Mouse (Mus musculus): Measurements from ENCODE around the gene Sergef. TPM values are rescaled to one million over a fixed set of nuclear protein-coding genes. Genes with fewer than 3 reads are reported as not detected.
A peak's percentile ranks its signal among the peaks of the same experiment; 100 is the strongest.

Gene Sergef
- polyA plus RNA-seq, 1 experiment from 2014 or later = 11.6 TPM

DNA sequence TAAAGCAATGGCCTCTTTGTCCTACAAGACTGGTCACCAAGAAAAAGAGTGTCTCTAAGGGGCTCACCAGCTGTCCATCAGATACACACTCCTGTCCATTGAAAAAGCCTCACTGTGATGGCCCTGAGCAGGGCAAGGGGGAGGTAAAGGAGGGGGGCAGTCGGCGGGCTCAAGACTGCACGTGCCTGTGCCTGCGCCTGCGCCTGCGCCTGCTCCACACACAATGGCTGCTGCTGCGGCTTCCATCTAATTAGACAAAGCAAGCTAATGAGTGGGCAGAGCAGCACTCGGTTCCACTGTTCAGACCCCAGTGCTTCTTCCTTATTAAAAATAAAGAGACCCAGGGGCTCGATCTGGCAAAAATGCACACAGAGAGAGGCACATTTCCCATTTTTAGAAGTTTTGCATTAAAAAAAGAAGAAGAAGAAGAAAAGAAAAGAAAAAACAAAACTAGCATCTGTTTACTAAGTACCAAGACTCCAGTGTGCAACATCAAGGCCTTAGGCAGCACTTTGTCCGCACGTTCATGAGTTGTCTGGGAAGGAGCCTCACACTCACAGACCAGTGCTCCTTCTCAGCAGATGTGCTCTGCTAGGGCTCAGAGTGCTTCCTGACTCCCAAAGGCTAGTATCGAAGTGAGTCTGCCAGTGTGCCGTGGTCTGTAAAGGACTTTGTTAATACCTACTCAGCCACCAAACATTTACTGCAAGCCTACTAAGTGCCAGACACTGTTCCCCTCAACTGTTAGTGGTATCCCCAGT is 83.1 kb downstream of the Sergef start:
- DNase-seq (ENCODE audit: low spot score) = peak; percentile 15
- no peaks in the 10 kb centered on the region for H3K4me1 ChIP-seq (ENCODE audit: control insufficient read depth, insufficient read depth, low read length)
- H3K27me3 ChIP-seq (ENCODE audit: control insufficient read depth, insufficient read depth, low read length) = no peaks in the 10 kb centered on the region
- no peaks in the 10 kb centered on the region for H3K9me3 ChIP-seq (replicated peaks; ENCODE audit: control insufficient read depth, low read length)
- H3K4me2 ChIP-seq (ENCODE audit: low read depth, low read length) = no peak overlapping the region
- H3K27ac ChIP-seq (replicated peaks; ENCODE audit: low read depth, low read length) = no peak overlapping the region
- H3K36me3 ChIP-seq (replicated peaks; ENCODE audit: control insufficient read depth, insufficient read depth, low read depth, low read length) = no peaks in the 10 kb centered on the region
- no peak overlapping the region for H3K9ac ChIP-seq (replicated peaks; ENCODE audit: low read length)
- H3K4me3 ChIP-seq (ENCODE audit: low read depth, low read length) = no peak overlapping the region
- 57% methylated on average over 13 of the region's 13 CpGs for WGBS
- peak; percentile 86 for ATAC-seq (replicated peaks; ENCODE audit: insufficient number of reproducible peaks, low FRiP score, low TSS enrichment, low read depth)

DNA sequence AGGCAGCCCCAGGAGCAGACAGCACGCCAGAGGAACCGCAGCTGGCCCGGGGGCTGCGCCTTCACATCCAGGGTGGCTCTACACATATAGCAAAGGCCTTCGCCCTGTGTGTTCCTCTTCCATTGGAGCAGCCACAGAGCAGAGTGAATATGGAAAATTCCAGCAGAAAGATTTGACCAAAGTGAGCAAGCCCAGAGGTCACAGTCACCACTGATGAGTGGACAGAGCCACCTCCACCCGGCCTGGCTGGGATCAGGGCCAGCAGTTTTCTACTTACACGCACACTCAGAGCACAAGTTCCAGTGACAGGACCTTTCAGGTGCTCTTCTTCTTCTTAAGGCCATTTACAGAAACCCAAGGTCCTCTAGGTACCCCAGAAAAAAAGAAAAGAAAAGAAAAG is 83.9 kb downstream of the Sergef start:
- no peak for DNase-seq (ENCODE audit: low spot score)
- no peak for ATAC-seq (replicated peaks; ENCODE audit: insufficient number of reproducible peaks, low FRiP score, low TSS enrichment, low read depth)
- 93% methylated on average over 7 of the region's 7 CpGs for WGBS
- Histone ChIP-seq H3K36me3 (replicated peaks; ENCODE audit: control insufficient read depth, insufficient read depth, low read depth, low read length) (no peaks in the 10 kb centered on the region), H3K4me2 (ENCODE audit: low read depth, low read length) (no peak overlapping the region), H3K27me3 (ENCODE audit: control insufficient read depth, insufficient read depth, low read length) (no peaks in the 10 kb centered on the region), H3K4me1 (ENCODE audit: control insufficient read depth, insufficient read depth, low read length) (no peaks in the 10 kb centered on the region), H3K9me3 (replicated peaks; ENCODE audit: control insufficient read depth, low read length) (no peaks in the 10 kb centered on the region), H3K9ac (replicated peaks; ENCODE audit: low read length) (no peak overlapping the region), H3K4me3 (ENCODE audit: low read depth, low read length) (no peak overlapping the region), H3K27ac (replicated peaks; ENCODE audit: low read depth, low read length) (no peak overlapping the region)

- no peak overlapping the region for H3K9ac ChIP-seq (replicated peaks; ENCODE audit: low read length)
- H3K27ac ChIP-seq (replicated peaks; ENCODE audit: low read depth, low read length) = no peak overlapping the region
- no peak overlapping the region for H3K4me2 ChIP-seq (ENCODE audit: low read depth, low read length)
- H3K4me1 ChIP-seq (ENCODE audit: control insufficient read depth, insufficient read depth, low read length) = no peaks in the 10 kb centered on the region
- H3K4me3 ChIP-seq (ENCODE audit: low read depth, low read length) = no peak overlapping the region
- H3K27me3 ChIP-seq (ENCODE audit: control insufficient read depth, insufficient read depth, low read length) = no peaks in the 10 kb centered on the region
- DNase-seq (ENCODE audit: low spot score) = no peak
- 85% methylated on average over 9 of the region's 9 CpGs for WGBS
- no peaks in the 10 kb centered on the region for H3K9me3 ChIP-seq (replicated peaks; ENCODE audit: control insufficient read depth, low read length)
- H3K36me3 ChIP-seq (replicated peaks; ENCODE audit: control insufficient read depth, insufficient read depth, low read depth, low read length) = no peaks in the 10 kb centered on the region
- 0 out of 2 replicates have a peak, but pooled peaks have one; percentile 64 for ATAC-seq (replicated peaks; ENCODE audit: insufficient number of reproducible peaks, low FRiP score, low TSS enrichment, low read depth)
Measured at GRCm38 (mm10) chr7:46554855-46555254, 84.8 kb downstream of the Sergef start.

- Histone ChIP-seq H3K27ac (replicated peaks; ENCODE audit: low read depth, low read length) (no peak overlapping the region), H3K9ac (replicated peaks; ENCODE audit: low read length) (no peak overlapping the region), H3K4me1 (ENCODE audit: control insufficient read depth, insufficient read depth, low read length) (no peaks in the 10 kb centered on the region), H3K27me3 (ENCODE audit: control insufficient read depth, insufficient read depth, low read length) (no peaks in the 10 kb centered on the region), H3K4me2 (ENCODE audit: low read depth, low read length) (no peak overlapping the region), H3K9me3 (replicated peaks; ENCODE audit: control insufficient read depth, low read length) (no peaks in the 10 kb centered on the region), H3K36me3 (replicated peaks; ENCODE audit: control insufficient read depth, insufficient read depth, low read depth, low read length) (no peaks in the 10 kb centered on the region), H3K4me3 (ENCODE audit: low read depth, low read length) (no peak overlapping the region)
- ATAC-seq (replicated peaks; ENCODE audit: insufficient number of reproducible peaks, low FRiP score, low TSS enrichment, low read depth) (no peak), DNase-seq (ENCODE audit: low spot score) (peak; percentile 13)
- 56% methylated on average over 7 of the region's 7 CpGs for WGBS
Measured at GRCm38 (mm10) chr7:46554003-46554402, 85.6 kb downstream of the Sergef start.

- H3K4me2 ChIP-seq (ENCODE audit: low read depth, low read length) = no peak overlapping the region
- H3K36me3 ChIP-seq (replicated peaks; ENCODE audit: control insufficient read depth, insufficient read depth, low read depth, low read length) = no peaks in the 10 kb centered on the region
- ATAC-seq (replicated peaks; ENCODE audit: insufficient number of reproducible peaks, low FRiP score, low TSS enrichment, low read depth) = no peak
- H3K27me3 ChIP-seq (ENCODE audit: control insufficient read depth, insufficient read depth, low read length) = no peaks in the 10 kb centered on the region
- DNase-seq (ENCODE audit: low spot score) = no peak
- no peak overlapping the region for H3K27ac ChIP-seq (replicated peaks; ENCODE audit: low read depth, low read length)
- WGBS = 70% methylated on average over 20 of the region's 20 CpGs
- no peak overlapping the region for H3K4me3 ChIP-seq (ENCODE audit: low read depth, low read length)
- H3K4me1 ChIP-seq (ENCODE audit: control insufficient read depth, insufficient read depth, low read length) = no peaks in the 10 kb centered on the region
- no peaks in the 10 kb centered on the region for H3K9me3 ChIP-seq (replicated peaks; ENCODE audit: control insufficient read depth, low read length)
- no peak overlapping the region for H3K9ac ChIP-seq (replicated peaks; ENCODE audit: low read length)
Measured at GRCm38 (mm10) chr7:46551935-46552752, 87.5 kb downstream of the Sergef start.

DNA sequence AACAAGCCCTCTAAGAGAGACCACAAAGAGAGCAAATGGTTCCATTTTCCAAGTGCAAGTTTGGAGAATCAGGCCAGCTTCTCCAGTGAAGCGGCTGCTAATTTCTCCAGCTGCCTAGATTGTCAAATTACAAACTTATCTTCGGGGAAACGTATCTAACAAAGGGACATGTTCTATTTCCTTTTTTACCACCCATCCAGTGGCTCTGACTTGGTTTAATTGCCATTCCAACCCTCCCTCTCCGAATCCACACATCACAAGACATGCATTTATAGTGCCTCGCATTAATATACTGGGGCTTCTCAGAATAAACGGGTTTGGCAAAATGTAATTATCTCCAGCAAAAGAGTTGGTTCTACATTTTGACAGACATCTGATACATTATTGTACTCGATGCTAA is 88.4 kb downstream of the Sergef start:
- no peaks in the 10 kb centered on the region for H3K9me3 ChIP-seq (replicated peaks; ENCODE audit: control insufficient read depth, low read length)
- DNase-seq (ENCODE audit: low spot score) (no peak), ATAC-seq (replicated peaks; ENCODE audit: insufficient number of reproducible peaks, low FRiP score, low TSS enrichment, low read depth) (no peak)
- 85% methylated on average over 7 of the region's 7 CpGs for WGBS
- H3K9ac ChIP-seq (replicated peaks; ENCODE audit: low read length) = no peak overlapping the region
- no peaks in the 10 kb centered on the region for H3K36me3 ChIP-seq (replicated peaks; ENCODE audit: control insufficient read depth, insufficient read depth, low read depth, low read length)
- no peaks in the 10 kb centered on the region for H3K4me1 ChIP-seq (ENCODE audit: control insufficient read depth, insufficient read depth, low read length)
- H3K27ac ChIP-seq (replicated peaks; ENCODE audit: low read depth, low read length) = no peak overlapping the region
- no peak overlapping the region for H3K4me2 ChIP-seq (ENCODE audit: low read depth, low read length)
- no peaks in the 10 kb centered on the region for H3K27me3 ChIP-seq (ENCODE audit: control insufficient read depth, insufficient read depth, low read length)
- H3K4me3 ChIP-seq (ENCODE audit: low read depth, low read length) = no peak overlapping the region

DNA sequence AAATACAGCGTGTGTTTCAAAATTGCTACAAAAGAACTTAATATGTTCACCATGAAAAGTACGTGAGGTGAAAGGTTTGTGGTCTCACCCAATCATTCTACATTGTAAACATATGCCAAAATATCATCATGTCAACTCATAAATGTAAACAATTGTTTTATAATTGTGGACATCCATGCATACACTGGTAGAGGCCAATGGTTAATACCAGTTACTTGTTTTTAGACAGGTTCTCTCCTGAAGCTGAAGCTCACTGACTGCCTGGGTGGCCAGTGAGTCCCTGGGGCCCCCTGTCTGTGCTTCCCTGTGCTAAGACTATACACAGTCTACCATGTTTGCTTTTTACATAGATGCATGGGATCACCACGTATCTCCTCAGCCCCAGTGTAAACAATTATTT is 91.5 kb downstream of the Sergef start:
- Histone ChIP-seq H3K4me3 (ENCODE audit: low read depth, low read length) (no peak overlapping the region), H3K27me3 (ENCODE audit: control insufficient read depth, insufficient read depth, low read length) (no peaks in the 10 kb centered on the region), H3K9me3 (replicated peaks; ENCODE audit: control insufficient read depth, low read length) (no peaks in the 10 kb centered on the region), H3K27ac (replicated peaks; ENCODE audit: low read depth, low read length) (no peak overlapping the region), H3K36me3 (replicated peaks; ENCODE audit: control insufficient read depth, insufficient read depth, low read depth, low read length) (no peaks in the 10 kb centered on the region), H3K4me1 (ENCODE audit: control insufficient read depth, insufficient read depth, low read length) (no peaks in the 10 kb centered on the region), H3K9ac (replicated peaks; ENCODE audit: low read length) (no peak overlapping the region), H3K4me2 (ENCODE audit: low read depth, low read length) (no peak overlapping the region)
- ATAC-seq (replicated peaks; ENCODE audit: insufficient number of reproducible peaks, low FRiP score, low TSS enrichment, low read depth) (no peak), DNase-seq (ENCODE audit: low spot score) (no peak)
- WGBS = 81% methylated on average over 3 of the region's 3 CpGs

DNA sequence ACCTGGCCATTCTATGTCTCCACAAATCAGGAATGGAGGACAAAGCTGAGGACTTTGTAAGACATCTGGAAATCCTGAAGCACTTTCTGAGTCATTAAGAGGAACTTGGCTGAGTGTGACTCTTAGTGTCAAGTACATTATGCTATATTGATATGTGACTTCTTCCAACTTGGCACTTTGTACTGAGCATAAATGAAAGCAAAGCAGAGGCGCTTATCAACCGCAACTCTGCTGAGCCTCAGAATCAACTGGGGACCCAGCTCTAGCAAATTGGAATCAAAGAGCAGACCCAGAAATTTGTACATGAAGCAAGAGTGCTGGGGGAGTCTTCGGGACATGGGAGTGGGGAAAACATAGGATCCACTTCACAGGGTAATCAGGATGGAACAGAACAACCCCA is 92.0 kb downstream of the Sergef start:
- no peak overlapping the region for H3K27ac ChIP-seq (replicated peaks; ENCODE audit: low read depth, low read length)
- ATAC-seq (replicated peaks; ENCODE audit: insufficient number of reproducible peaks, low FRiP score, low TSS enrichment, low read depth) (no peak), DNase-seq (ENCODE audit: low spot score) (no peak)
- no peaks in the 10 kb centered on the region for H3K9me3 ChIP-seq (replicated peaks; ENCODE audit: control insufficient read depth, low read length)
- no peak overlapping the region for H3K4me2 ChIP-seq (ENCODE audit: low read depth, low read length)
- H3K9ac ChIP-seq (replicated peaks; ENCODE audit: low read length) = no peak overlapping the region
- no peak overlapping the region for H3K4me3 ChIP-seq (ENCODE audit: low read depth, low read length)
- H3K4me1 ChIP-seq (ENCODE audit: control insufficient read depth, insufficient read depth, low read length) = no peaks in the 10 kb centered on the region
- H3K27me3 ChIP-seq (ENCODE audit: control insufficient read depth, insufficient read depth, low read length) = no peaks in the 10 kb centered on the region
- no peaks in the 10 kb centered on the region for H3K36me3 ChIP-seq (replicated peaks; ENCODE audit: control insufficient read depth, insufficient read depth, low read depth, low read length)
- 92% methylated on average over 3 of the region's 3 CpGs for WGBS

All from embryonic facial prominence, embryonic 11.5 days (tissue).